Mouse (Mus musculus) small intestine, adult 2 months (tissue): ENCODE data around the gene Ephb1.

Source experiments
- CTCF ChIP-seq: fragments of 200-500 bp; IDR thresholded peaks from 2 replicates; pipeline ENCODE4 v1.5.1; 2012; ENCODE audit warnings: low read depth, mild to moderate bottlenecking, control low read depth, inconsistent platforms, low read length, moderate library complexity, mixed read lengths; ENCODE audit not compliant: insufficient replicate concordance, insufficient read length; ENCODE audit errors: extremely low read depth
- POLR2A ChIP-seq: fragments of 200-500 bp; IDR thresholded peaks from 2 replicates; pipeline ENCODE4 v1.6.1; 2012; ENCODE audit warnings: low read depth, mild to moderate bottlenecking, control low read depth, inconsistent platforms, low read length, moderate library complexity

GRCm38 (mm10) chr9:102036132-102036531 lies 318.4 kb downstream of the Ephb1 start:
- no peak for TF ChIP-seq CTCF
- no peak for TF ChIP-seq POLR2A
